Mouse (Mus musculus) embryonic fibroblast, embryonic 13.5 days (primary cell): Measurements from ENCODE around the gene Ezr.

ENCODE experiments used
- CTCF ChIP-seq: IDR thresholded peaks from 2 replicates; pipeline ENCODE4 v1.5.1; 2011; ENCODE audit warnings: mild to moderate bottlenecking, control low read depth, low read length, moderate library complexity, borderline replicate concordance; ENCODE audit not compliant: insufficient read depth
- POLR2A ChIP-seq: IDR thresholded peaks from 2 replicates; pipeline ENCODE4 v1.6.1; 2011; ENCODE audit warnings: low read depth, mild to moderate bottlenecking, control low read depth, low read length, moderate library complexity

- TF ChIP-seq CTCF (no peak), POLR2A (no peak)
These were observed 18.9 kb downstream of the Ezr start for GRCm38 (mm10) chr17:6763513-6764226.
